Mouse (Mus musculus) kidney, postnatal 14 days (tissue): ENCODE measurements around the gene Ncf2.
A peak's percentile ranks its signal among the peaks of the same experiment; 100 is the strongest.

ENCODE experiments used
- DNase-seq: peaks from one replicate; pipeline ENCODE4 v3.0.0; 2022; ENCODE audit warnings: mixed read lengths

Ncf2 gene

DNA sequence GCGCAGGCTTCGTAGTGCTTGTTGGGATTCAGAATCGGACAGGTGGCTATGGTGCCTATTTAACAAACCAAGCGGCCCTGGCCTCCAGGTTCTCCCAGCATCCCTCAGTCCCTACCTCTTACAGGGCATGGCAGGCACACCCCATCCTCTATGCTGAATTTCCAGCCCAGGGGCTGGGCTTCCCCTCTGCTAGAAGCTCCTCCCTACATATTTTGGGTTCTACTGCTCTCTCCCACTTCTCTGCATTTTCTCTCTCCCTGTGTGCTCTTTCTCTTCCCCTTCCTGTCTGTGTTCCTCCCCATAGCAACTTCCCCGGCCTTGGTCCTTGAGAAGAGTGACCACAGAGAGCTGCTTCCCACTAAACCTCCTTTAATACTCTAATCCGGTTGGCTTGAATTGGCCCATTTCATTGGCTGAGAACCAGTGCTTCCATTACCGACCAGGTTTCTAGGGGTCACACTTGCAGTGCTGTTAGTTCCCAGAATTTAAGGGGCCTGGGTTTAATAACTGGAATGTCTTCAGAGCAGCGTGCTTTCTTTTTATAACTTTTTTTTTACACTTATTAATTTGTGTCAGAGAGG lies 3.2 kb upstream of the Ncf2 start:
- no peak for DNase-seq

DNA sequence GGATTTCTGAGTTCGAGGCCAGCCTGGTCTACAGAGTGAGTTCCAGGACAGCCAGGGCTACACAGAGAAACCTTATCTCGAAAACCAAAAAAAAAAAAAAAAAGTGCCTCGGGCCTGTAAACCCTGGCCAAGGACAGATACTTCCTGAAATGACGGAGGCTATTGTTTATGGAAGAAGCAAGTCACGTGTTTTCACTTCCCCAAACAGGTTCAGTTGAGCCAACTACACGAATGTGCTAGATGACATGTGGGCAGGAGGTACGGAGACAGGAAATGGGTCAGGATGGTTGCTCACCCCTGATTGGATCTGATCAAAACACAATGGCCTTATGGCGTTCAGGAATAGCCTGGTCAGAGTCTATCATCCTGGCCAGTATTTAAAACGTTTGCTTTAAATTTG lies 1.9 kb upstream of the Ncf2 start:
- no peak for DNase-seq

DNA sequence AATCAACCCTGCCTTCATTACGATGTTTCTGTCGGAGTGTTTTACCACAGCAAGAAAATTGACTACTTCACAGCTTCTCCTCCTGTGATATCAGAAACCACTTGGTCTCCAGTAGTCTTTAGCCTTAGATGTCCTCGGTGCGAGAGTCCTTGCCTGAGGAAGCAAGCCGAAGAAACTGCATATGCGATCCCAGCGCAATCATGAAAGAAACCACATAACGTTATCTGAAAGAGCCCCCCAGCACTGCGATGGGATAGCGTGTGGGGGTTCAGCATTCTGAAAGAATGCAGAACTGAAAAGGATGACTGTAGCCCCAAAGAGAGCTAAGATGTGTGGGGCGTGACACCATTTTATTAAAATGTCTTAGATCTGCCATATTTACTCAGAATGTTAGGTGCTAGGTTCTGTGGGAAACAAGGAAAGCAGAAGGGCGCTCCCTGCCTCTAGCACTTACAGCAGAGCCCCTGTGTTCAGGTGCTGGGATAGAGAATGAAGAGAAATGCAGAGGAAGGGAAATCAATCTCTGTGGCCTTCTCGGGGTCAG lies 711 bp downstream of the Ncf2 start:
- DNase-seq, result no peak

DNA sequence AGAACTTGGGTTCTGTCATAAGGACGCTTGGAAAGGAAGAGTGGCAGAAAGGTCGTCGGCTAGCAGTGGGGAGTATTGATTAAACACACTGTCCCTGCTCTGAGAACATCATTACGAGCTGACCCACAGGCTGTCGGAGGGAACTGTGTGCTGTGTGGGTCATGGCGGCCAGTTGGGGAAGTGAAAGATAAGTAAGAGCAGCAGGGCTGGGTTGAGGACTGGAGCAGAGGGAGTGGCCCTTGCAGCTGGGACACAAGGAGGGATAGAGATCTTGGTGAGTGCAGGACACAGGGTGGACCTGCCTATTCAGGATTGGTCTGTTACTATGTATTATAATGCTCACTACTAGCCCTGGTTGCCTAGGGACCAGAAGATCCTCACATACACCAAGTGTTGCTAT lies 4.9 kb downstream of the Ncf2 start:
- DNase-seq, result no peak

GRCm38 (mm10) chr1:152807619-152808391 lies 7.8 kb downstream of the Ncf2 start:
- no peak for DNase-seq

DNA sequence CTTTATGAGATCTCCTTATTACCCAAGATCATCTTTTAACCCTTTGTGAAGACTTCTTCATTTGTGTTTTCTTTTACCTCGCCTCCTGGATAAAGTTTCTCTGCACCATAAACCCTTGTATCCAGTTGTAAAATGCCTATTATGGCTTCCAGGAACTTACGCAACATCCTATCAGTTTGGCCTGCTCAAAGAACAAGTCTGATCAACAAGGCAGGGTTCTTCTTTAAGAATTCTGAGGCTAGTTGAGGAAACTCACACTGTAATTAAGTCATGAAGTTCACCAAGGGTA lies 8.3 kb downstream of the Ncf2 start:
- no peak for DNase-seq

DNA sequence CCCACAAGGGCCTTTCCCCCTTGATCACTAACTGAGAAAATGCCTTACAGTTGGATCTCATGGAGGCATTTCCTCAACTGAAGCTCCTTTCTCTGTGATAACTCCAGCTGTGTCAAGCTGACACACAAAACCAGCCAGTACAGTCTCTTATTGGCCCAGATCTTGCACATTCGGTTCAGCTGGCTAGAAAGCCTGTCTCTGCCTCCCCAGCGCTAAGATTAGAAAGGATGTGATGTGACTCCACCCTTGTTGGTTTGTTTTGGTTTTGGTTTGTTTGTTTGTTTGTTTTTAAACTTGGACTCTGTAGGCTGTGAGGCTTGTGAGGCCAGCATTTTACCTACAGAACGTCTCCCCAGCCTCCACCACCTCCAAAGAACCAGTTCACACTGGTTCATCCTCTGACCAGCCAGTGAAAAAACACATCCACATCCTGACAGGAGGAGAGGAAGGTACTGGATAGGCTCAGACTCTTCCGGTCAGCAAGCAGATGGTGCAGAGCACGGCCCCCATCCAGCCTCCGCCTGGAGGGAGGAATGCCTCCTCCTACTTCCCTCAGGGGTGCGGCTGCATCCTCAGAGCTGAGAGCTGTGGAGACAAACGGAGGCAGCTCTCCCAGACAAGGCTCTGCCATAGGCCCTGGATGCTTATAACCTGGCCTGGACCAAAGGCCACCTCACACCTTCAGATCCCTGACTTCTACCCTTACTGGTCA lies 9.7 kb downstream of the Ncf2 start:
- peak; percentile 38 for DNase-seq

DNA sequence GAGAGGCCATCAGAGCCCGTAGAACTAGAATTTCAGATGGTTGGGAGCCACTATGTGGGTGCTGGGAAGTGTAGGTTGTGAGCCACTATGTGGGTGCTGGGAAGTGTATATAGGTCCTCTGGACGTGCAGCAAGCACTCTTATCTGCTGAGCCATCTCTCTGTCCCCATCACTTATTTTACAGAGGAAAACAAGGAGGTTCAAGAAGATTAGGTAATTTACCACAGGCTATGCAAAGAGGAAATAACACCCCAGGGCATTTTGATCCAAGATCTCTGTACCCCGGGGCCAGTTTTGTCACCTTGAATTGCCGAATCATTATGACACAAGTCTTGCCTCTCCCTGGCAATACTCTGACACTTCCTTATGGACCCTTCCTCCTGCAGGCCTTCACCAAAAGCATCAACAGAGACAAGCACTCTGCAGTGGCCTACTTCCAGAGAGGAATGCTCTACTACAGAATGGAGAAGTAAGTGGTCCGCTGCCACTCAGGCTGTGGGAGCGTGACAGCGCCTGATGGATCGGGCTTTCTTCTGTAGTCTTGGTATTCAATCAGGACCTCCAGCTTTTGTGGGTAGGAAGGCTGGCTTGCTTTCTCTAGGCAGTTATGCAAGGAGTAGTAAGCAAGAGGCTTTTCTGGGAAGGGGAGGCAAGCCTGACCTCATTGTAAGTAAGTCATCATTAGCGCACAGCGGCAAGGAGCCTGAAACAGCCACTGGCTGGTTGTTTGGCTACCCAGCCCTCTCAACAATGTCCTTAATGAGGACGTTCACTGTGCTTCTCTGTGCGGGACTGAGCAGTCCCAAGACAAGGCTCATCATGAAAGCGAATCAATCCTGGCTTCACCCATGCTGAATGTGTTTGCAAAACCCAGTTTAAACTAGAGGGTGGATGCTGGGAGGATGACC lies 10.8 kb downstream of the Ncf2 start:
- DNase-seq, result no peak

- peak; percentile 21 for DNase-seq
These were observed 15.3 kb downstream of the Ncf2 start for GRCm38 (mm10) chr1:152815265-152815701.

GRCm38 (mm10) chr1:152817027-152817769 lies 17.2 kb downstream of the Ncf2 start:
- DNase-seq, result no peak

GRCm38 (mm10) chr1:152817794-152818193 lies 17.8 kb downstream of the Ncf2 start:
- DNase-seq, result peak; percentile 73

- DNase-seq, result no peak
These were observed 19.6 kb downstream of the Ncf2 start for GRCm38 (mm10) chr1:152819558-152819957.

DNA sequence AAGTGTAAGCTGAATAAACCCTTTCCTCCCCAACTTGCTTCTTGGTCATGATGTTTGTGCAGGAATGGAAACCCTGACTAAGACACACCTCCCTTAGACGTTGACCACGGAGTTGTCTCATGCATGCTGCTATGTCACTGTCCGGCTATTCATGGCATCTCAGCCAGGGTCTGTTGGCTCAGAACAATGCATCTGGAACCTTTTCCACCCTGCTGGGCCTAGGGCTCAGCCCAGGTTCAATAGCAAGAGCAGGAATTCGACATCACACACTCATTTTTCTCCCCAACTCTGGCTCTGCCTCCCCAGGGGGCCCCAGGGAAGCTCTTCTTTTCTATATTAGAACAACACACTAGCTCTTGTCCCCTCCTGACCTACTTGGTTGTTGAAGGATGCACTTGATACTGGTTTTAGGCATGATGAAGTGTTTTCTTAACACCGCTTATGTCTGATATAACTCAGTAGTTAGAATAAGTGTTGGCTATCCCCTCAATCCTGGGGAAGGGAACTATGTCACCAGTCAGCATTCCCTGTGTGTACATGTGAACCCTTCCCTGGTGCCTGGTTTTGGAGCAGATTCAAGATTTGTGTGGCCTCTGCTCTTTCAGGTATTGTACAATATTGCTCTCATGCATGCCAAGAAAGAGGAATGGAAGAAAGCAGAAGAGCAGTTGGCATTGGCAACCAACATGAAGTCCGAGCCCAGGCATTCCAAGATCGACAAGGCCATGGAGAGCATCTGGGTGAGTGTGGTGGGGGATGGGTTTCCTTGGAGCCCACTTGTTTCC lies 21.1 kb downstream of the Ncf2 start:
- no peak for DNase-seq

- no peak for DNase-seq
These were observed 21.8 kb downstream of the Ncf2 start for GRCm38 (mm10) chr1:152821746-152822145.

DNA sequence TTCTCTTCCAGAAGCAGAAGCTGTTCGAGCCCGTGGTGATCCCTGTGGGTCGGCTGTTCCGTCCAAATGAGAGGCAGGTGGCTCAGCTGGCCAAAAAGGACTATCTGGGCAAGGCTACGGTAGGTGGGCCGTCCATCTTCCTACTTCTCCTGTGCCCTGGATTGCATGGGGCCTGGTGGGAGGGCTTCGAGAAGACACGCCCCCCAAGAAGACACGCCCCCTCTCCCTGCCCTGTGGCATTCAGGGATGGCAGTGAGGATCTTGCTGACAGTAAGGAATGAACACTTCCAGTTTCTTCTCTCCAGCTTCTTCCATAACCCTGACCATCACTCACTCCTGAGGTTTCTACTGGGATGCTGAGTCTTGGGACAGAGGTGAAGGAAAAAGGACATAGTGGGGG lies 24.2 kb downstream of the Ncf2 start:
- no peak for DNase-seq

DNA sequence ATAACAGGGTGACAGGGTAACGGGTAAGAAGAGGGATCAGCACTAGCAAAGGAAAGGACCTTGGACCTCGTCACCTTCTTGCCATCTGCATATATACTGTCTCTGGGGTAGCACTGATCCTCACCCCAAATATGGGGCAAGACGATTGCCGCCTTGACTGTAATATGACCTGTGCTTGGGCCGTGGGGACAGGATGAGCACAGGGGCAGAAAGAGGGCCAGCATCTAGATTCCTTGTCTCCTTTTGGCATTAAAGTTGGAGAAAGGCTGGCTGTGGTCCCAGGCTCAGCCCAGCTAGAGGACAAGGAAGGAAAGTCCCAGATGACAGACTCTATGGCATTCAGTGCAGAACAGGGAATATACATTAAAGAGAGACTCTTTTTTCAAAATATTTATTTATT lies 26.5 kb downstream of the Ncf2 start:
- DNase-seq, result no peak

GRCm38 (mm10) chr1:152828168-152828567 lies 28.2 kb downstream of the Ncf2 start:
- no peak for DNase-seq

GRCm38 (mm10) chr1:152828637-152829355 lies 28.8 kb downstream of the Ncf2 start:
- no peak for DNase-seq

GRCm38 (mm10) chr1:152830054-152830453 lies 30.1 kb downstream of the Ncf2 start:
- DNase-seq, result no peak

- no peak for DNase-seq
These were observed 31.0 kb downstream of the Ncf2 start for GRCm38 (mm10) chr1:152831003-152831402.

DNA sequence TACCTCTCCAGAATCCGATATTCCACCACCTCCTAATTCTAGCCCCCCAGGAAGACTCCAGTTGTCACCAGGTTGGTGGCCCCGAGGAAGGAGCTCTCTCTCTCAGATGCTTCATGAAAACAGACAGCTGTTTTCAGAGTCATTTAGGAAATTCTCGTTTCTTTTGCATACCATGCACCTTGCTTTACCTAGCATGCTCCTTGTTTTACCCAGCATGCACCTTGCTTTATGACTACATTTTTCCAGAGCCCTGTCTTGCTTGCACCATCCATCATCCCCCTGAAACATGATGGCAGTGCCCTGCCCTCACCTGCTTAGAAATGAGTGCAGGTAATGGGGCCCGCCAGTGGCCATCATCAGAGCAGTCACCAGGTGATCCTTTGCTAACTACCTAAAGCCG lies 31.6 kb downstream of the Ncf2 start:
- no peak for DNase-seq
